Mouse (Mus musculus) urinary bladder, postnatal 4 days (tissue): ENCODE measurements around the gene Gabbr2.

ENCODE experiments used
- DNase-seq, 2 experiments: peaks; one replicate each; pipeline ENCODE4 v3.0.0; 2021 to 2022; ENCODE audit warnings: low spot score in 2 of 2

The Gabbr2 gene

GRCm38 (mm10) chr4:46863721-46864120, 128.0 kb downstream of the Gabbr2 start:
- DNase-seq: no peak

GRCm38 (mm10) chr4:46862677-46863076, 129.0 kb downstream of the Gabbr2 start:
- DNase-seq: no peak

- no peak for DNase-seq
Observed at GRCm38 (mm10) chr4:46860586-46860985, 131.1 kb downstream of the Gabbr2 start.

GRCm38 (mm10) chr4:46858899-46859298, 132.8 kb downstream of the Gabbr2 start:
- DNase-seq: no peak

GRCm38 (mm10) chr4:46856145-46856544, 135.5 kb downstream of the Gabbr2 start:
- no peak for DNase-seq

- DNase-seq: no peak
Observed at GRCm38 (mm10) chr4:46854686-46855385, 136.8 kb downstream of the Gabbr2 start.

GRCm38 (mm10) chr4:46853852-46854460, 137.7 kb downstream of the Gabbr2 start:
- DNase-seq: no peak

GRCm38 (mm10) chr4:46847745-46848144, 143.9 kb downstream of the Gabbr2 start:
- no peak for DNase-seq

GRCm38 (mm10) chr4:46846396-46846795, 145.3 kb downstream of the Gabbr2 start:
- DNase-seq: no peak

- no peak for DNase-seq
Observed at GRCm38 (mm10) chr4:46844982-46845643, 146.6 kb downstream of the Gabbr2 start.

GRCm38 (mm10) chr4:46844567-46844966, 147.1 kb downstream of the Gabbr2 start:
- no peak for DNase-seq

GRCm38 (mm10) chr4:46842596-46842995, 149.1 kb downstream of the Gabbr2 start:
- no peak for DNase-seq

- DNase-seq: no peak
Observed at GRCm38 (mm10) chr4:46840146-46840545, 151.5 kb downstream of the Gabbr2 start.

GRCm38 (mm10) chr4:46837362-46837761, 154.3 kb downstream of the Gabbr2 start:
- DNase-seq: no peak

- DNase-seq: no peak
Observed at GRCm38 (mm10) chr4:46836065-46836464, 155.6 kb downstream of the Gabbr2 start.

GRCm38 (mm10) chr4:46835064-46835463, 156.6 kb downstream of the Gabbr2 start:
- no peak for DNase-seq

- DNase-seq: no peak
Observed at GRCm38 (mm10) chr4:46832834-46833544, 158.7 kb downstream of the Gabbr2 start.

- DNase-seq: no peak
Observed at GRCm38 (mm10) chr4:46829656-46830055, 162.0 kb downstream of the Gabbr2 start.

- DNase-seq: no peak
Observed at GRCm38 (mm10) chr4:46828141-46828571, 163.5 kb downstream of the Gabbr2 start.

GRCm38 (mm10) chr4:46827471-46827870, 164.2 kb downstream of the Gabbr2 start:
- DNase-seq: no peak

- no peak for DNase-seq
Observed at GRCm38 (mm10) chr4:46825846-46826529, 165.7 kb downstream of the Gabbr2 start.

GRCm38 (mm10) chr4:46823738-46824137, 167.9 kb downstream of the Gabbr2 start:
- DNase-seq: no peak
